Mouse (Mus musculus) testis, adult 2 months (tissue): ENCODE results near the gene Prdx1.

Experiments used
- CTCF ChIP-seq: fragments of 200-500 bp; IDR thresholded peaks from 2 replicates; pipeline ENCODE4 v1.5.1; 2012; ENCODE audit warnings: low read depth, mild to moderate bottlenecking, inconsistent platforms, low read length, moderate library complexity; ENCODE audit not compliant: control insufficient read depth, insufficient read depth, insufficient replicate concordance
- POLR2A ChIP-seq: fragments of 200-500 bp; IDR thresholded peaks from 2 replicates; pipeline ENCODE4 v1.6.1; 2012; ENCODE audit warnings: low read depth, mild to moderate bottlenecking, inconsistent platforms, low read length, moderate library complexity; ENCODE audit not compliant: control insufficient read depth

GRCm38 (mm10) chr4:116712536-116712935 lies 27.2 kb downstream of the Prdx1 start:
- TF ChIP-seq CTCF: no peak
- TF ChIP-seq POLR2A: no peak
